Mouse (Mus musculus) C2C12 (cell line): ENCODE measurements around the gene C1galt1.

Experiments used
- CEBPB ChIP-seq: IDR thresholded peaks from one replicate; pipeline ENCODE4 v1.6.1; 2011; ENCODE audit warnings: low read depth, mild to moderate bottlenecking, control low read depth, moderate library complexity
- CTCF ChIP-seq: IDR thresholded peaks from one replicate; pipeline ENCODE4 v1.5.1; 2011; ENCODE audit not compliant: control insufficient read depth, insufficient read depth, insufficient read length
- MAX ChIP-seq: IDR thresholded peaks from one replicate; pipeline ENCODE4 v1.6.1; 2011; ENCODE audit warnings: mild to moderate bottlenecking, control low read depth
- MYOD1 ChIP-seq: IDR thresholded peaks from one replicate; pipeline ENCODE4 v1.6.1; 2011; ENCODE audit warnings: low read depth; ENCODE audit not compliant: control insufficient read depth, insufficient read length

DNA sequence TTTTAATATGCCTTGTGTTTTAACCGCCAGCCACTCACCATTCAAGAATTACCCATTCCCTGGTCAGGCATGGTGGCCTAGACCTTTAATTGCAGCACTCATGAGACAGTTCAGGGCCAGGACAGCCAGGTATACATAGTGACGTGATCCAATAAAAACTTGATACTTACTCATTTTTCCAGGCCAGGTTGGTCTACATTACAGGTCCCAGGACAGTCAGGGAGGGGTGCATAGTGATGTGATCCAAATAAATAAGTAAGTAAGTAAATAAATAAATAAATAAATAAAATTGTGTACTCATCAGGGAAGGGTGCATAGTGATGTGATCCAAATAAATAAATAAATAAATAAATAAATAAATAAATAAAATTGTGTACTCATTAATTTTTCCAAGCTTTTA lies 6.4 kb downstream of the C1galt1 start:
- TF ChIP-seq CTCF (no peak), CEBPB (no peak), MAX (no peak), MYOD1 (no peak)
